ENCODE assay signal across 9 mouse cellular contexts in genomic region chr1:127776246-127776645, GRCm38 (mm10). TPM values are rescaled to one million over a fixed set of nuclear protein-coding genes. Genes with fewer than 3 reads are reported as not detected.
DNase-seq lines count a peak whose midpoint lies in the region; ATAC-seq lines count a peak whose summit lies in the region.
"Had no signal": no experiment of that assay in that cellular context is flagged by ENCODE, and none has a peak within 500 bp of the region (broad histone marks: within the 10 kb centered on the region; RNA-seq: fewer than 3 reads in every experiment).

No protein-coding gene starts in this region.

- H3K27ac ChIP-seq in lung, embryonic 16.5 days (ENCODE audit: low read length), result peak overlapping the region; percentile 39; the same call in 1 of the 2 replicates
- no peak overlapping the region for H3K27ac ChIP-seq in forebrain, embryonic 16.5 days (ENCODE audit: low read length)
- H3K27ac ChIP-seq in liver, embryonic 15.5 days (replicated peaks), result peak overlapping the region; percentile 4; the same call in 1 of the 2 replicates

- ATAC-seq in lung, embryonic 16.5 days (ENCODE audit: low read depth), result no peak
- no peak for ATAC-seq in forebrain, embryonic 16.5 days
- no peak for ATAC-seq in liver, embryonic 15.5 days (ENCODE audit: insufficient read depth)
- ATAC-seq in monocyte, adult 5-6 weeks (replicated peaks; ENCODE audit: insufficient number of reproducible peaks, low FRiP score, low TSS enrichment, poor library complexity, severe bottlenecking), result no peak

- intact Hi-C loops in gastrocnemius, postnatal 36 days (cut with DNase I), result no loop called here

- 0 out of 2 replicates have a peak, but pooled peaks cover 2% of the 10 kb centered on the region for H3K36me3 ChIP-seq in lung, embryonic 16.5 days (ENCODE audit: control insufficient read depth, insufficient read depth, low read length)
- no peaks in the 10 kb centered on the region for H3K36me3 ChIP-seq in forebrain, embryonic 16.5 days (ENCODE audit: control insufficient read depth, insufficient read depth)
- peaks cover 18% of the 10 kb centered on the region for H3K36me3 ChIP-seq in liver, embryonic 15.5 days (replicated peaks)

- DNase-seq in lung, postnatal 4 days, result no peak
- peak; percentile 37 for DNase-seq in yolk sac, embryonic 10.5 days (ENCODE audit: low spot score)
- DNase-seq in gastrocnemius, postnatal 36 days, result no peak
- DNase-seq: adrenal gland, postnatal 14 days had no signal

- no peaks in the 10 kb centered on the region for H3K27me3 ChIP-seq in lung, embryonic 16.5 days (ENCODE audit: control insufficient read depth, insufficient read depth, low read depth, low read length)
- H3K27me3 ChIP-seq in forebrain, embryonic 16.5 days (replicated peaks; ENCODE audit: control insufficient read depth, insufficient read depth, low read length), result no peaks in the 10 kb centered on the region
- H3K27me3 ChIP-seq in liver, embryonic 15.5 days, result no peaks in the 10 kb centered on the region

- no peaks in the 10 kb centered on the region for H3K9me3 ChIP-seq in lung, embryonic 16.5 days (ENCODE audit: control insufficient read depth, low read length)
- no peaks in the 10 kb centered on the region for H3K9me3 ChIP-seq in forebrain, embryonic 16.5 days (ENCODE audit: control insufficient read depth, low read length)
- no peaks in the 10 kb centered on the region for H3K9me3 ChIP-seq in liver, embryonic 15.5 days (replicated peaks)

- WGBS in lung, embryonic 16.5 days, result 28% methylated on average over 6 of the region's 6 CpGs
- 77% methylated on average over 6 of the region's 6 CpGs for WGBS in forebrain, embryonic 16.5 days
- 42% methylated on average over 6 of the region's 6 CpGs for WGBS in liver, embryonic 15.5 days (ENCODE audit: insufficient replicate concordance)

- peak overlapping the region; percentile 34 for H3K4me3 ChIP-seq in lung, embryonic 16.5 days (ENCODE audit: low read length)
- no peak overlapping the region for H3K4me3 ChIP-seq in forebrain, embryonic 16.5 days (replicated peaks; ENCODE audit: low read length)
- peak overlapping the region; percentile 43 for H3K4me3 ChIP-seq in liver, embryonic 15.5 days (replicated peaks)

- H3K9ac ChIP-seq in lung, embryonic 16.5 days (ENCODE audit: low read length), result peak overlapping the region; percentile 32; the same call in 1 of the 2 replicates
- no peak overlapping the region for H3K9ac ChIP-seq in forebrain, embryonic 16.5 days (replicated peaks; ENCODE audit: low read depth, low read length)
- peak overlapping the region; percentile 48 for H3K9ac ChIP-seq in liver, embryonic 15.5 days

- peaks cover 21% of the 10 kb centered on the region for H3K4me1 ChIP-seq in lung, embryonic 16.5 days (replicated peaks; ENCODE audit: control insufficient read depth, insufficient read depth, low read length)
- H3K4me1 ChIP-seq in forebrain, embryonic 16.5 days (replicated peaks; ENCODE audit: control insufficient read depth, insufficient read depth, low read length), result peaks cover 25% of the 10 kb centered on the region
- H3K4me1 ChIP-seq in liver, embryonic 15.5 days (replicated peaks), result peaks cover 54% of the 10 kb centered on the region

- peak overlapping the region; percentile 46 for H3K4me2 ChIP-seq in lung, embryonic 16.5 days (ENCODE audit: low read depth, low read length)
- peak overlapping the region; percentile 36 for H3K4me2 ChIP-seq in forebrain, embryonic 16.5 days (ENCODE audit: low read length)
- peak overlapping the region; percentile 59 for H3K4me2 ChIP-seq in liver, embryonic 15.5 days

RNA-seq across cellular contexts. Expression of gene Ccnt2, which starts 2.3 kb away (rescaled TPM):
- polyA plus RNA-seq in lung, embryonic 16.5 days (2015; fragmentation: Nextera tagmentation; extraction: Ambion mirVana), result 82.3 and 86.8 TPM in 2 replicates
- 99.9 and 127 TPM in 2 replicates for polyA plus RNA-seq in forebrain, embryonic 16.5 days (2015; fragmentation: Nextera tagmentation; extraction: Ambion mirVana)
- polyA plus RNA-seq in liver, embryonic 15.5 days (2015; fragmentation: Nextera tagmentation; extraction: Ambion mirVana), result 26.5 and 27.4 TPM in 2 replicates
- total RNA-seq in gastrocnemius, postnatal 36 days (2021), result 10 to 100 TPM; 20.2 to 22.7 TPM
- total RNA-seq in monocyte, adult 5-6 weeks (2017), result 50.1 to 88.9 TPM (median 52.7 TPM) in 3 replicates

RNA-seq across cellular contexts. Expression of gene Acmsd, which starts 47.0 kb away (rescaled TPM):
- polyA plus RNA-seq in lung, embryonic 16.5 days (2015; fragmentation: Nextera tagmentation; extraction: Ambion mirVana), result 0.26 and 0.31 TPM in 2 replicates
- polyA plus RNA-seq in forebrain, embryonic 16.5 days (2015; fragmentation: Nextera tagmentation; extraction: Ambion mirVana), result 0.11 TPM in 1 of 2 replicates, not detected in the other
- polyA plus RNA-seq in liver, embryonic 15.5 days (2015; fragmentation: Nextera tagmentation; extraction: Ambion mirVana), result 5.7 and 7.5 TPM in 2 replicates
- total RNA-seq in gastrocnemius, postnatal 36 days (2021), result not detected
- total RNA-seq in monocyte, adult 5-6 weeks (2017), result 0.67 TPM in 1 of 3 replicates, not detected in the others
- total RNA-seq: gastrocnemius, postnatal 4 days had no signal
